Mouse (Mus musculus): ENCODE results near the gene Anxa9. TPM values are rescaled to one million over a fixed set of nuclear protein-coding genes. Genes with fewer than 3 reads are reported as not detected.

Anxa9 gene
- total and polyA plus RNA-seq, 3 experiments, result 1.5 to 4.1 (median 2.5) TPM

GRCm38 (mm10) chr3:95263089-95263739, 43.8 kb downstream of the Anxa9 start (continued):
- TF ChIP-seq RCOR1 (conservative IDR thresholded peaks at IDR 0.05; ENCODE audit: low read depth, low read length), result no peak
- TF ChIP-seq MAZ (IDR thresholded peaks at IDR 0.05; ENCODE audit: low read depth, low read length), result no peak
- no peak for TF ChIP-seq MAFK (IDR thresholded peaks at IDR 0.05; ENCODE audit: insufficient replicate concordance, low read length)
- no peak for TF ChIP-seq ELF1 (IDR thresholded peaks at IDR 0.05; ENCODE audit: low read depth, low read length)
- TF ChIP-seq ETS1 (conservative IDR thresholded peaks at IDR 0.05; ENCODE audit: low read depth, low read length), result no peak
- no peak for TF ChIP-seq HCFC1 (IDR thresholded peaks at IDR 0.05; ENCODE audit: low read depth, low read length)
- TF ChIP-seq MAX (IDR thresholded peaks at IDR 0.05; ENCODE audit: low read length), result no peak
- TF ChIP-seq POLR2AphosphoS2 (IDR thresholded peaks at IDR 0.05; ENCODE audit: low read depth, low read length), result no peak

- dilution Hi-C loops (cut with MboI; ENCODE audit: extremely low pct_ligation_motif_present, extremely low pct_unique_long_range_greater_than_20kb, low sequenced_read_pairs) (no loop called here), in situ Hi-C loops (cut with MboI; ENCODE audit: low pct_ligation_motif_present, low pct_unique_long_range_greater_than_20kb, low sequenced_read_pairs) (no loop called here)
Measured at GRCm38 (mm10) chr3:95261975-95262374, 45.0 kb downstream of the Anxa9 start.

GRCm38 (mm10) chr3:95256931-95257330, 50.0 kb downstream of the Anxa9 start:
- Histone ChIP-seq H3K9me3 (replicated peaks; ENCODE audit: low read length) (no peaks in the 10 kb centered on the region), H3K27ac (ENCODE audit: insufficient read depth, low read depth) (no peak overlapping the region), H3K4me3 (replicated peaks in 1 of 3; ENCODE audit: low read depth in 2 of 3, low read length in 2 of 3, poor library complexity in 1 of 3) (no peak overlapping the region), H3K36me3 (replicated peaks in 1 of 2; ENCODE audit: control insufficient read depth in 1 of 2, insufficient read depth in 1 of 2, low read length in 1 of 2) (peaks cover 18 to 62% of the 10 kb centered on the region in 2 experiments), H3K4me2 (ENCODE audit: insufficient read depth, low read depth, poor library complexity, severe bottlenecking) (no peak overlapping the region), H3K9ac (ENCODE audit: insufficient read depth, low read depth) (no peak overlapping the region), H3K79me2 (replicated peaks; ENCODE audit: control insufficient read depth, extremely low read depth, insufficient read depth, poor library complexity, severe bottlenecking) (no peaks in the 10 kb centered on the region), H3K27me3 (replicated peaks) (no peaks in the 10 kb centered on the region), H3K4me1 (ENCODE audit: control insufficient read depth in 1 of 2, insufficient read depth in 2 of 2) (peaks cover 0 to 12% of the 10 kb centered on the region in 2 experiments; a peak in 1 of 4 replicates)
- in situ Hi-C loops (cut with MboI; ENCODE audit: low pct_ligation_motif_present, low pct_unique_long_range_greater_than_20kb, low sequenced_read_pairs), result loop anchor here (5.0 kb wide), 1 partner anchor 35 kb away; no protein-coding TSS in a partner anchor
- DNase-seq (ENCODE audit: extremely low read depth), result no peak
- TF ChIP-seq KAT2A (IDR thresholded peaks at IDR 0.05; ENCODE audit: insufficient replicate concordance, low read length) (no peak), RCOR1 (conservative IDR thresholded peaks at IDR 0.05; ENCODE audit: low read depth, low read length) (no peak), MAX (IDR thresholded peaks at IDR 0.05; ENCODE audit: low read length) (no peak), TBP (conservative IDR thresholded peaks at IDR 0.05; ENCODE audit: low read depth, low read length) (no peak), GABPA (IDR thresholded peaks at IDR 0.05; ENCODE audit: insufficient replicate concordance, low read depth, low read length) (no peak), E2F4 (IDR thresholded peaks at IDR 0.05; ENCODE audit: insufficient replicate concordance, low read depth, low read length) (no peak), POLR2AphosphoS2 (IDR thresholded peaks at IDR 0.05; ENCODE audit: low read depth, low read length) (no peak), CHD1 (IDR thresholded peaks at IDR 0.05; ENCODE audit: low read depth, low read length) (no peak)
- dilution Hi-C loops (cut with MboI; ENCODE audit: extremely low pct_ligation_motif_present, extremely low pct_unique_long_range_greater_than_20kb, low sequenced_read_pairs), result no loop called here

More at GRCm38 (mm10) chr3:95261975-95262374, 45.0 kb downstream of the Anxa9 start:
- H3K27me3 ChIP-seq (replicated peaks), result no peaks in the 10 kb centered on the region
- H3K4me1 ChIP-seq (ENCODE audit: control insufficient read depth in 1 of 2, insufficient read depth in 2 of 2), result peaks cover 0 to 12% of the 10 kb centered on the region in 2 experiments; a peak in 1 of 4 replicates
- peaks cover 2% of the 10 kb centered on the region for H3K9me3 ChIP-seq (replicated peaks; ENCODE audit: low read length)
- DNase-seq (ENCODE audit: extremely low read depth), result no peak
- H3K4me2 ChIP-seq (ENCODE audit: insufficient read depth, low read depth, poor library complexity, severe bottlenecking), result no peak overlapping the region
- H3K9ac ChIP-seq (ENCODE audit: insufficient read depth, low read depth), result no peak overlapping the region
- peaks cover 10 to 60% of the 10 kb centered on the region in 2 experiments for H3K36me3 ChIP-seq (replicated peaks in 1 of 2; ENCODE audit: control insufficient read depth in 1 of 2, insufficient read depth in 1 of 2, low read length in 1 of 2)
- H3K4me3 ChIP-seq (replicated peaks in 1 of 3; ENCODE audit: low read depth in 2 of 3, low read length in 2 of 3, poor library complexity in 1 of 3), result no peak overlapping the region
- H3K27ac ChIP-seq (ENCODE audit: insufficient read depth, low read depth), result no peak overlapping the region
- H3K79me2 ChIP-seq (replicated peaks; ENCODE audit: control insufficient read depth, extremely low read depth, insufficient read depth, poor library complexity, severe bottlenecking), result no peaks in the 10 kb centered on the region
- TF ChIP-seq E2F4 (IDR thresholded peaks at IDR 0.05; ENCODE audit: insufficient replicate concordance, low read depth, low read length) (no peak), JUN (IDR thresholded peaks at IDR 0.05; ENCODE audit: insufficient read depth, low read depth, low read length) (peak; percentile 77), JUND (conservative IDR thresholded peaks at IDR 0.05; ENCODE audit: low read depth, low read length) (peak; percentile 86), ETS1 (conservative IDR thresholded peaks at IDR 0.05; ENCODE audit: low read depth, low read length) (no peak), ZC3H11A (IDR thresholded peaks at IDR 0.05; ENCODE audit: low read depth, low read length) (no peak)

Data from CH12.LX (cell line).